Mouse (Mus musculus) E14TG2a.4 (cell line): Measurements from ENCODE around the gene Olfr463.
"Not testable (repeated sequence)": the region's sequence is repeated elsewhere in the genome, so short reads cannot be mapped to it uniquely, and the experiment has no call there.

Source experiments
- H3K27me3 ChIP-seq: 2 replicates; pipeline ENCODE4 v1.6.1; 2014; ENCODE audit warnings: low read length, control low read depth; ENCODE audit not compliant: insufficient read depth
- H3K36me3 ChIP-seq: 2 replicates; pipeline ENCODE4 v1.6.1; 2014; ENCODE audit warnings: low read length, control low read depth; ENCODE audit not compliant: insufficient read depth
- H3K4me1 ChIP-seq: replicated peaks from 2 replicates; pipeline ENCODE4 v1.6.1; 2014; ENCODE audit warnings: low read depth, low read length, control low read depth
- H3K4me3 ChIP-seq: replicated peaks from 2 replicates; pipeline ENCODE4 v1.5.1; 2014; ENCODE audit warnings: mild to moderate bottlenecking, low read length
- H3K9me3 ChIP-seq: 2 replicates; pipeline ENCODE4 v1.6.1; 2014; ENCODE audit warnings: low read length, control low read depth
- CTCF ChIP-seq: conservative IDR thresholded peaks from 2 replicates; pipeline ENCODE4 v1.5.1; 2014; ENCODE audit warnings: low read length
- NANOG ChIP-seq: IDR thresholded peaks from 2 replicates; pipeline ENCODE4 v1.6.1; 2014; ENCODE audit warnings: borderline replicate concordance, low read length, mixed read lengths
- POU5F1 ChIP-seq: IDR thresholded peaks from 2 replicates; pipeline ENCODE4 v1.6.1; 2014; ENCODE audit warnings: low read length, borderline replicate concordance

Gene Olfr463

DNA sequence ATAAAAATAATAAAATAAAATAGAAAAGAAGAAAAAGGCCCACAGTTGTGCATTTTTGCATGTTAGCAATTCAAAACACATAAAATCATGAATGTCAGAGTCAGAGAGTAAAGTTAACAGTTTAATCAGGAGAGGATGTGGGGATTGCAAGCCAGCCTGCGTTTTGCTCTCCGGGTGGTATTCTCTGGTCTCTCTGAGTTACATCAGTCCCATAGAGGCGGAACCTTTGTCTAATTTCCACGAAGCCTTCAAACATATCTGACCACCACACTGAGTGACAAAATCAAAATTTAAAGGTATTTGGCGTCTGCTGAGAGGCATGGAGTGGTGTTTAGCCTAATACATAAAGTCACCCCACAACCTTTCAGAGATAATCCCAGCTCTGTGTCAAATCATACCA, 12.3 kb downstream of the Olfr463 start:
- no peaks in the 10 kb centered on the region for H3K9me3 ChIP-seq
- H3K4me1 ChIP-seq: peaks cover 8% of the 10 kb centered on the region
- no peak for TF ChIP-seq POU5F1
- TF ChIP-seq NANOG: no peak
- no peak for TF ChIP-seq CTCF
- H3K36me3 ChIP-seq: no peaks in the 10 kb centered on the region
- H3K27me3 ChIP-seq: peaks cover 13% of the 10 kb centered on the region; the same call in 1 of the 2 replicates
- H3K4me3 ChIP-seq: no peak overlapping the region

DNA sequence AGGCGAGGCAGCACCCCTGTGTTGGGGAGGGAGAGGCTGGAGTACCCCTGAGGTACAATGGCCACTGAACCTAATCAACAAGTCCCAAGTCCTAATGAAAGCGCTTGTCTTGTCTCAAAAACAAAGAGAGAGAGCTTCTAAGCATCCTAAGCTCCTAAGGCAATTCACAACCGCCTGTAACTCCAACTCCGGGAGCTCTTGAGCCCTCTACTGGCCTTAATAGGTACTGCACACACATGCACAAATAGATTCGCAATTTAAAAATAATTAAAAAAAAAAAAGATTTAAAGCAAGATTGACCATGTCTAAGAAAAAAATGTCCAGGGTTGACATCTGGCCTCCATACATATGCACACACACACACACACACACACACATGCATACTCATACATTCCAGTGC, 13.7 kb downstream of the Olfr463 start:
- Histone ChIP-seq H3K36me3 (no peaks in the 10 kb centered on the region), H3K27me3 (peaks cover 14% of the 10 kb centered on the region; the same call in 1 of the 2 replicates), H3K4me1 (peaks cover 12% of the 10 kb centered on the region), H3K4me3 (no peak overlapping the region), H3K9me3 (no peaks in the 10 kb centered on the region)
- TF ChIP-seq CTCF: peak; percentile 91
- no peak for TF ChIP-seq NANOG
- TF ChIP-seq POU5F1: no peak

DNA sequence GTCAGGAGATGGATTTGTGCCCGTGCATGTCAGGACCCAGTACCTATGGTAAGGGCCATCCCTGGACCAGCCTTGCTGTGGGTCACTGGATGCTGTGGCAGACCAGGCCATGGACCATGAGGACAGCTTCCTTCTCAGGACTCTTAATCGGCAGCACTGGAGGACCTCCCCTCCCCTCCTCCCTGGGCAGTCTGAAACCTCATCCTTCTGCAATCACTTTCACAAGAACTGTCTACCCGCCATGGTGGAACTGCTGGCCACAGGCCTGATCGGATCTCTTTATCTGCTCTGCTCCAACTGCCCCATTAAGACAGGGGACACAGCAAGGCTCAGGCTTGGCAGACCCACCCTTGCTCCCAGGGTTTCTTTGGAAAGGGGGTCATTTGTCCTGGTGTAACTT, 15.5 kb downstream of the Olfr463 start:
- peaks cover 25% of the 10 kb centered on the region for H3K27me3 ChIP-seq
- no peaks in the 10 kb centered on the region for H3K9me3 ChIP-seq
- H3K4me1 ChIP-seq: peaks cover 12% of the 10 kb centered on the region
- H3K36me3 ChIP-seq: no peaks in the 10 kb centered on the region
- H3K4me3 ChIP-seq: no peak overlapping the region
- TF ChIP-seq POU5F1 (no peak), CTCF (no peak), NANOG (no peak)

DNA sequence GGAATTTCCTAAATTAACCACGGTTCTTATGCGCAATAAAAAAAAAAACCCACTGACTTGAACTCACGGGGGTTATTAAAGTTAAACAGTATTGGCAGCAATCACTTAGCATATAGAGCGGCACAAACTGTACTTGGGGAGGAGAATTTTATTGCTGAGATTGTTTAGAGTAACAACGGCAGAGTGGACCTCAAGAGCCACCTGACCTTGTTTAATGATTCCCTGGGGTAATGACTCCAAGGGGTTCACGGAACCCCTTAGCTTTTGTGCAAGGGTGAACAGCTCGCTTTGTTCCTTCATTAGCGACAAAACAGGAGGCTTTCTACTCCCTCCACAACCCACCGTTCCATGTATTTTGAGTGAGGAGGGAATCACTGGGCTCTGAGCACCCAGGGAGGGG, 17.4 kb downstream of the Olfr463 start:
- no peak for TF ChIP-seq NANOG
- H3K36me3 ChIP-seq: no peaks in the 10 kb centered on the region
- peaks cover 12% of the 10 kb centered on the region for H3K4me1 ChIP-seq
- H3K4me3 ChIP-seq: no peak overlapping the region
- H3K9me3 ChIP-seq: no peaks in the 10 kb centered on the region
- peaks cover 40% of the 10 kb centered on the region for H3K27me3 ChIP-seq

DNA sequence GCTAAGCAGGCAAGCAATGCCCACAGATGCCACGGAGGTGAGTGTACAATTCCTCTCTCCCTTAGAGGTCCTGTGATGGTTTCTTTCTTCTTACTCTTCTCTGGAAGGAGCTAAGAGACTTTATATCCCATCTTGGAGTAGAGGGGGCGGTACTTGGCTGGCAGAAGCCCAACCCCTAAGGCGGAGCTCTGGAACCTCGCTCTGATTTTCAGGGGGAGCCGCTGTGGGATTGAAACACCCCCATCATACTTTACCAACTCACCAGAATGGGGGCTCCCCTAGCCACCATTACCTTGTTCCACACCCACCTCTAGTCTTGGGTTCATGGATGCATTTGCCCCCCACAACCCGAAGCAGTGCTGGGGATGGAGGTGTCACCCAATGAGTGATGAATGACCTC, 21.8 kb downstream of the Olfr463 start, which contains the start of gene Epx:
Gene Epx (minus strand): TSS at position 101 of the 400 bp plus-strand sequence.
- no peak for TF ChIP-seq NANOG
- no peaks in the 10 kb centered on the region for H3K9me3 ChIP-seq
- peaks cover 20% of the 10 kb centered on the region for H3K4me1 ChIP-seq
- H3K27me3 ChIP-seq: peaks cover 54% of the 10 kb centered on the region
- no peaks in the 10 kb centered on the region for H3K36me3 ChIP-seq
- H3K4me3 ChIP-seq: no peak within 1 kb of the TSS

DNA sequence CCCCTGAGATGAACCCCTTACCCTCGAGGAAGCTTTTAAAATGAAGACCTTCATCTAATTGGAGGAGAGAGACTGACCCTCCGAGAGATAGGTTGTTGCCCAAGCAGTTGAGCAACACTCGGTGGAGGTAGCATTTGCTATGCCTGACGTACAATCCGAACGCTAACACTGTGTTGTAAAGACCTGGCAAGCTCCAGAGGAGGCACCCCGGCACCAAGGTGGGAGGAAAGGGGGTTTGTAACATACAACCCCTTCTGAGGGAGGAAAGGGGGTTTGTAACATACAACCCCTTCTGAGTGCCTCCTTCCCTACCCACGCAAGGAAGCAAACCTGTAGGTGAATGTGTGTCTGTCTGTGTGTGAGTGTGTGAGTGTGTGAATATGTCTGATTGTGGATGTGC, 25.4 kb downstream of the Olfr463 start:
- no peak for TF ChIP-seq CTCF
- no peak for TF ChIP-seq NANOG
- no peak for TF ChIP-seq POU5F1
- H3K4me3 ChIP-seq: peak overlapping the region; percentile 35; the same call in 1 of the 2 replicates
- H3K4me1 ChIP-seq: peaks cover 38% of the 10 kb centered on the region
- no peaks in the 10 kb centered on the region for H3K9me3 ChIP-seq
- H3K36me3 ChIP-seq: no peaks in the 10 kb centered on the region
- H3K27me3 ChIP-seq: peaks cover 52% of the 10 kb centered on the region

DNA sequence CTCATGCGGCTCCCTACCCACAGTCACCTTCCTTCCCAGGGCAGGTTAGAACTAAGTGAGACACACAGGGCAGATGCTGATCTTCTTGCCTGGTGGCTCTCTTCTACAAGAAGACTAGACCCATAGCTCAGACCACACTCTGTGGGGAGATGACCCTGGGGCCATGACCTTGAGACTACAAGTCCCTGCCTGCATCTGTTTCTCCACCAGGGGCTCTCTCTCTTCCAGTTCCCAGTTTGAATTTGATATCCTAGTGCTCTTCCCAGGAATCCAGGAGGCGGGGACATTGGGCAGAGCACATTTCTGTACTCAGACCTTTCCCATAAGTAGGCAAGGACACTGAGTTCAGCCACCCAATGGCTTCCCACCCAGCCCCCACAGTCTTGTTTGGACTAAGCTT, 27.1 kb downstream of the Olfr463 start:
- H3K36me3 ChIP-seq: no peaks in the 10 kb centered on the region; the same call in 1 of the 2 replicates
- no peak for TF ChIP-seq POU5F1
- TF ChIP-seq CTCF: 0 out of 2 replicates have a peak, but pooled peaks have one; percentile 12
- no peaks in the 10 kb centered on the region for H3K9me3 ChIP-seq
- H3K27me3 ChIP-seq: peaks cover 36% of the 10 kb centered on the region
- no peak overlapping the region for H3K4me3 ChIP-seq
- H3K4me1 ChIP-seq: peaks cover 38% of the 10 kb centered on the region

DNA sequence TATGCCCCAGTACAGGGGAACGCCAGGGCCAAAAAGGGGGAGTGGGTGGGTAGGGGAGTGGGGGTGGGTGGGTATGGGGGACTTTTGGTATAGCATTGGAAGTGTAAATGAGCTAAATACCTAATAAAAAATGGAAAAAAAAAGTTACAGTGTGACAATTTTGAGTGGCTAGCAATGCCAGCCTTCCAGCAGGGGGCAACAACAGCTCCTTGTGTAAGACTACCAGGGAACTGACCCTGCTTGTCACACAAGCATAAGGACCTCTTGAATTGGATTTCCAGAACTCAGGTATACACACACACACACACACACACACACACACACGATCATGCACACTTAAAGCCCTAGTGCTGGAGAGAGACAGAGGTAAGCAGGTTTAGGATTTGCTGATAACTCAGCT, 30.3 kb downstream of the Olfr463 start:
- not testable (repeated sequence) for H3K4me3 ChIP-seq, H3K9me3 ChIP-seq
- Histone ChIP-seq H3K27me3 (peaks cover 20% of the 10 kb centered on the region), H3K4me1 (peaks cover 62% of the 10 kb centered on the region), H3K36me3 (peaks cover 28% of the 10 kb centered on the region)

DNA sequence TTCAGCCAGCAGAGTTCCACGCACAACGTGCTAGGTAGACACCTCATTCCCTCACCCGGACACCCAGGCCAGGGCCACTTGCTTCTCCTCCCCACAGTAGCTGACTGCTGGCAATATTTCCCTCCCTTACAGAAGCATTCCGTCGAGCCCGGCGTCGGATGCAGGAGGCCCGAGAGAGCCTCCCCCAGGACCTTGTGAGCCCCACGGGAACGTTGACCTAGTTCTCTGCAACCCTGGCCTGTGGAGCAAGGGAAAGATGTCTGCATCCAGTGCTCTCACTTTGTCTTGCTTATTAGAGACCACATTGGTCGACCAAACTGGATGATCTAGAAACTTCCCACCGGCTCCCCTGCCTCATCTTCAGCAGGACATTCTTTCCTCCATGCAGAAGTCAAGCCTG, 34.4 kb downstream of the Olfr463 start:
- no peak overlapping the region for H3K4me3 ChIP-seq
- no peaks in the 10 kb centered on the region for H3K9me3 ChIP-seq
- peaks cover under 1% of the 10 kb centered on the region; the same call in 1 of the 2 replicates for H3K27me3 ChIP-seq
- H3K4me1 ChIP-seq: peaks cover 45% of the 10 kb centered on the region
- H3K36me3 ChIP-seq: peaks cover 67% of the 10 kb centered on the region
- TF ChIP-seq CTCF (no peak), POU5F1 (no peak), NANOG (no peak)
